Mouse (Mus musculus): ENCODE results near the gene Ndufv1.

DNA sequence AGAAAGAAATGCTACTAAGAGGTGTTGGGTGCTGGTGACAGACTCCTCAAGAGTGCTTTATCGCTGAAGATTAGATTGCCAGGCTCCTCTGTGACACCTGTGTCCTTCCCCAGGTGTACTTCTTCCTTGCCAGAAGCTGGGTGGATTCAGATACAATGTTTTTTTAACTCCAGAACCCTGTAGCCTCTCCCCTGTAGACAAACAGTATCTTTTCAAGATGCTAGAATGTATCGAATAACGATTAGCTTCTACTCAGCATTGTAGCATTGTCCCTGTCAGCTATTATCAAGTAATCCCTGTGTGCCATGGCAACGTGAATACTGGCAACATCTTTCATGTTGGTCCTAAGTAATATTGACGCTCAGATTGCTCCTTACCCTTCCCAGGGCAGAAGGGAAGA, 21.1 kb upstream of the Ndufv1 start:
- TF ChIP-seq CTCF (IDR thresholded peaks at IDR 0.05; ENCODE audit: low read depth, low read length) = no peak
- no peak for TF ChIP-seq POLR2A (IDR thresholded peaks at IDR 0.05; ENCODE audit: borderline replicate concordance, low read depth, low read length)

All from bone marrow macrophage, adult 2 months (primary cell).